Mouse (Mus musculus): ENCODE data around the gene Cilp2. TPM values are rescaled to one million over a fixed set of nuclear protein-coding genes. Genes with fewer than 3 reads are reported as not detected.
A peak's percentile ranks its signal among the peaks of the same experiment; 100 is the strongest.

Cilp2 gene
- polyA plus RNA-seq, 1 experiment, result 0.02 TPM

GRCm38 (mm10) chr8:69900895-69901451 is 13.5 kb upstream of the Cilp2 start:
- TF ChIP-seq FOSL1 (IDR thresholded peaks at IDR 0.05; ENCODE audit: insufficient read depth, low read length, poor library complexity, severe bottlenecking) (no peak), MYOG (IDR thresholded peaks at IDR 0.05; ENCODE audit: control insufficient read depth, extremely low read depth, insufficient read length) (no peak), MAX (IDR thresholded peaks at IDR 0.05) (no peak), MYOD1 (IDR thresholded peaks at IDR 0.05; ENCODE audit: control insufficient read depth, insufficient read length, low read depth) (no peak), USF1 (IDR thresholded peaks at IDR 0.05; ENCODE audit: low read depth) (no peak), CEBPB (IDR thresholded peaks at IDR 0.05; ENCODE audit: low read depth) (no peak), CTCF (IDR thresholded peaks at IDR 0.05; ENCODE audit: control insufficient read depth, insufficient read depth, insufficient read length) (no peak)
- Histone ChIP-seq H3ac (ENCODE audit: control insufficient read depth, insufficient read length, low read depth) (peak overlapping the region; percentile 84), H3K27me3 (ENCODE audit: control insufficient read depth, insufficient read depth, insufficient read length) (no peaks in the 10 kb centered on the region), H3K36me3 (ENCODE audit: control insufficient read depth, insufficient read depth) (peaks cover 3% of the 10 kb centered on the region), H3K4me3 (ENCODE audit: insufficient read depth, poor library complexity, severe bottlenecking) (peak overlapping the region; percentile 68), H3K79me3 (ENCODE audit: low read depth) (peaks cover 31% of the 10 kb centered on the region), H3K79me2 (ENCODE audit: control insufficient read depth, insufficient read depth) (peaks cover 54% of the 10 kb centered on the region)

- TF ChIP-seq USF1 (IDR thresholded peaks at IDR 0.05; ENCODE audit: low read depth) (no peak), MYOG (IDR thresholded peaks at IDR 0.05; ENCODE audit: control insufficient read depth, extremely low read depth, insufficient read length) (no peak), FOSL1 (IDR thresholded peaks at IDR 0.05; ENCODE audit: insufficient read depth, low read length, poor library complexity, severe bottlenecking) (no peak), MYOD1 (IDR thresholded peaks at IDR 0.05; ENCODE audit: control insufficient read depth, insufficient read length, low read depth) (no peak), CTCF (IDR thresholded peaks at IDR 0.05; ENCODE audit: control insufficient read depth, insufficient read depth, insufficient read length) (no peak), MAX (IDR thresholded peaks at IDR 0.05) (no peak), CEBPB (IDR thresholded peaks at IDR 0.05; ENCODE audit: low read depth) (no peak)
- Histone ChIP-seq H3K36me3 (ENCODE audit: control insufficient read depth, insufficient read depth) (peaks cover 7% of the 10 kb centered on the region), H3K79me2 (ENCODE audit: control insufficient read depth, insufficient read depth) (peaks cover 59% of the 10 kb centered on the region), H3K79me3 (ENCODE audit: low read depth) (peaks cover 31% of the 10 kb centered on the region), H3K27me3 (ENCODE audit: control insufficient read depth, insufficient read depth, insufficient read length) (no peaks in the 10 kb centered on the region), H3K4me3 (ENCODE audit: insufficient read depth, poor library complexity, severe bottlenecking) (no peak overlapping the region), H3ac (ENCODE audit: control insufficient read depth, insufficient read length, low read depth) (no peak overlapping the region)
Measured at GRCm38 (mm10) chr8:69899876-69900275, 12.4 kb upstream of the Cilp2 start.

- TF ChIP-seq FOSL1 (IDR thresholded peaks at IDR 0.05; ENCODE audit: insufficient read depth, low read length, poor library complexity, severe bottlenecking) (no peak), CTCF (IDR thresholded peaks at IDR 0.05; ENCODE audit: control insufficient read depth, insufficient read depth, insufficient read length) (no peak), USF1 (IDR thresholded peaks at IDR 0.05; ENCODE audit: low read depth) (no peak), MAX (IDR thresholded peaks at IDR 0.05) (no peak), CEBPB (IDR thresholded peaks at IDR 0.05; ENCODE audit: low read depth) (no peak), MYOD1 (IDR thresholded peaks at IDR 0.05; ENCODE audit: control insufficient read depth, insufficient read length, low read depth) (no peak), MYOG (IDR thresholded peaks at IDR 0.05; ENCODE audit: control insufficient read depth, extremely low read depth, insufficient read length) (no peak)
- Histone ChIP-seq H3K27me3 (ENCODE audit: control insufficient read depth, insufficient read depth, insufficient read length) (no peaks in the 10 kb centered on the region), H3K4me3 (ENCODE audit: insufficient read depth, poor library complexity, severe bottlenecking) (no peak overlapping the region), H3K79me3 (ENCODE audit: low read depth) (peaks cover 31% of the 10 kb centered on the region), H3K79me2 (ENCODE audit: control insufficient read depth, insufficient read depth) (peaks cover 59% of the 10 kb centered on the region), H3K36me3 (ENCODE audit: control insufficient read depth, insufficient read depth) (peaks cover 16% of the 10 kb centered on the region), H3ac (ENCODE audit: control insufficient read depth, insufficient read length, low read depth) (no peak overlapping the region)
Measured at GRCm38 (mm10) chr8:69897857-69898256, 10.4 kb upstream of the Cilp2 start.

- Histone ChIP-seq H3K4me3 (ENCODE audit: insufficient read depth, poor library complexity, severe bottlenecking) (no peak overlapping the region), H3K36me3 (ENCODE audit: control insufficient read depth, insufficient read depth) (peaks cover 16% of the 10 kb centered on the region), H3K79me3 (ENCODE audit: low read depth) (peaks cover 28% of the 10 kb centered on the region), H3K79me2 (ENCODE audit: control insufficient read depth, insufficient read depth) (peaks cover 54% of the 10 kb centered on the region), H3ac (ENCODE audit: control insufficient read depth, insufficient read length, low read depth) (no peak overlapping the region), H3K27me3 (ENCODE audit: control insufficient read depth, insufficient read depth, insufficient read length) (no peaks in the 10 kb centered on the region)
- TF ChIP-seq MAX (IDR thresholded peaks at IDR 0.05) (no peak), CEBPB (IDR thresholded peaks at IDR 0.05; ENCODE audit: low read depth) (no peak)
Measured at GRCm38 (mm10) chr8:69895772-69896451, 8.4 kb upstream of the Cilp2 start.

GRCm38 (mm10) chr8:69894836-69895332 is 7.4 kb upstream of the Cilp2 start:
- Histone ChIP-seq H3K4me3 (ENCODE audit: insufficient read depth, poor library complexity, severe bottlenecking) (no peak overlapping the region), H3ac (ENCODE audit: control insufficient read depth, insufficient read length, low read depth) (no peak overlapping the region), H3K79me2 (ENCODE audit: control insufficient read depth, insufficient read depth) (peaks cover 44% of the 10 kb centered on the region), H3K27me3 (ENCODE audit: control insufficient read depth, insufficient read depth, insufficient read length) (no peaks in the 10 kb centered on the region), H3K36me3 (ENCODE audit: control insufficient read depth, insufficient read depth) (peaks cover 16% of the 10 kb centered on the region), H3K79me3 (ENCODE audit: low read depth) (peaks cover 22% of the 10 kb centered on the region)
- TF ChIP-seq MAX (IDR thresholded peaks at IDR 0.05), result no peak
- TF ChIP-seq CEBPB (IDR thresholded peaks at IDR 0.05; ENCODE audit: low read depth), result no peak
- TF ChIP-seq MYOD1 (IDR thresholded peaks at IDR 0.05; ENCODE audit: control insufficient read depth, insufficient read length, low read depth), result no peak
- no peak for TF ChIP-seq CTCF (IDR thresholded peaks at IDR 0.05; ENCODE audit: control insufficient read depth, insufficient read depth, insufficient read length)
- TF ChIP-seq USF1 (IDR thresholded peaks at IDR 0.05; ENCODE audit: low read depth), result no peak
- TF ChIP-seq FOSL1 (IDR thresholded peaks at IDR 0.05; ENCODE audit: insufficient read depth, low read length, poor library complexity, severe bottlenecking), result no peak
- no peak for TF ChIP-seq MYOG (IDR thresholded peaks at IDR 0.05; ENCODE audit: control insufficient read depth, extremely low read depth, insufficient read length)
